Mouse (Mus musculus): ENCODE measurements around the gene Samsn1. TPM values are rescaled to one million over a fixed set of nuclear protein-coding genes. Genes with fewer than 3 reads are reported as not detected.

The Samsn1 gene
- polyA plus RNA-seq, 1 experiment from 2014 or later = 1.1 TPM

DNA sequence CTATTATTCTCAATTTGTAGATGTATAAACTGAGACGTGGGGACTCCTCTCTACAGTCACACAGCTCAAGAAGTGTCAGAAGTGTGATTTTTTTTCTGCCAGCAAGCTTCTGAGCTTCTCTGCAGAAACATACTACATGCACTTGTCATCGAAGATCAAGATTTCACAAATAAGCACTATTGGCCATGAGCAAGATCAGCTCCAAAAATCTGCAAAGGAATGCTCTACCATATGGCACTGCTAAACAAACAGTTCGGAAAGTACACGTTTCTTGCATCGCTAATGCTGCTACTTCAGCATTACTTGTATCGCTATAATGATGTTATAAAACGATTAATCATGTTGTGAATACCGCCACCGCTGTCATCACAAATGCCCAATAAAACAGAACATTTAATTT, 22.0 kb downstream of the Samsn1 start:
- H3K9ac ChIP-seq (ENCODE audit: low read depth, low read length) = no peak overlapping the region
- 66% methylated on average over 9 of the region's 9 CpGs for WGBS
- H3K36me3 ChIP-seq (ENCODE audit: control insufficient read depth, insufficient read depth) = no peaks in the 10 kb centered on the region
- H3K27ac ChIP-seq (ENCODE audit: low read depth, low read length) = no peak overlapping the region
- no peak for ATAC-seq
- TF ChIP-seq CTCF (IDR thresholded peaks at IDR 0.05; ENCODE audit: low read depth) = no peak
- no peak overlapping the region for H3K4me3 ChIP-seq (ENCODE audit: low read depth, low read length)
- no peaks in the 10 kb centered on the region for H3K27me3 ChIP-seq (replicated peaks; ENCODE audit: control insufficient read depth, insufficient read depth, low read length)
- no peaks in the 10 kb centered on the region for H3K4me1 ChIP-seq (replicated peaks; ENCODE audit: control insufficient read depth, insufficient read depth, low read length)
- H3K9me3 ChIP-seq (ENCODE audit: control insufficient read depth) = no peaks in the 10 kb centered on the region
- H3K4me2 ChIP-seq (replicated peaks; ENCODE audit: low read depth) = no peak overlapping the region

DNA sequence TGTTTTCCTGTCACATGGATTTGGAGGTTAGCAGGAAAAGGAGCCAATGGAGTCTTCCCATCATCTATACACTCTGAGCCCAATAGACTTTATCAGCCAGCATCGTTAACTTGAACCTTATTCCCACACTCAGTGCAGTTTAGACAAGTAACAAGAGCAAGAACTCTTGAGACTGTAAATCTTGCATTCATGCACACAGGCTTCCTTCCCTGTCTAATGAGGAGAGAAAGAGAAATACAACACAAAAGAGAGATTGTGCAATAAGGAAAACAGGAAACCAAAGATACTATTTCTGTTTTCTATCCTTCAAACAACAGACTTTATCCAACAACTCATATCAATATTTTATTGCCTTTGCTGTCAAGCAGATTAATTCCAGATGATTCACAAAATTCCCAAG, 31.9 kb downstream of the Samsn1 start:
- H3K9me3 ChIP-seq (ENCODE audit: control insufficient read depth) = no peaks in the 10 kb centered on the region
- H3K27ac ChIP-seq (ENCODE audit: low read depth, low read length) = no peak overlapping the region
- no peaks in the 10 kb centered on the region for H3K27me3 ChIP-seq (replicated peaks; ENCODE audit: control insufficient read depth, insufficient read depth, low read length)
- H3K4me2 ChIP-seq (replicated peaks; ENCODE audit: low read depth) = no peak overlapping the region
- ATAC-seq = no peak
- WGBS = 72% methylated on average over 1 of the region's 1 CpGs
- no peak overlapping the region for H3K9ac ChIP-seq (ENCODE audit: low read depth, low read length)
- no peaks in the 10 kb centered on the region for H3K36me3 ChIP-seq (ENCODE audit: control insufficient read depth, insufficient read depth)
- no peak for TF ChIP-seq CTCF (IDR thresholded peaks at IDR 0.05; ENCODE audit: low read depth)
- H3K4me3 ChIP-seq (ENCODE audit: low read depth, low read length) = no peak overlapping the region
- no peaks in the 10 kb centered on the region for H3K4me1 ChIP-seq (replicated peaks; ENCODE audit: control insufficient read depth, insufficient read depth, low read length)

DNA sequence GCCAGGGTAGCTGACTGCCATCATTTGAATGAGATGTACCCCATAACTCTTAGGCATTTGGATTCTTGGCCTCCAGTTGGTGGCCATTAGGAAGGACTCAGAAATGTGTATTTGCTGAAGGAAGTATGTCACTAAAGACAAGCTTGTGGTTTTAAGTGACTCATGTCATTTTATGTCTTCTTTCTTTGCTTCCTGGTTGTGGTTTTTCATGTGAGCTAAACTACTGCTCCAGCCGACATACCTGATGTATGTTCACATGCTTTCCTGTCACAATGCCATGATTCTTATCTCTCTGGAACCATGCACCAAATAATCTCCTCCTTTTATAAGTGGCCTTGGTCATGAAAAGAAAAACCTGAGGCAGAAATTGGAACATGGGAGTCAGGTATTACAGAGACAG, 38.2 kb downstream of the Samsn1 start:
- Histone ChIP-seq H3K9ac (ENCODE audit: low read depth, low read length) (no peak overlapping the region), H3K4me3 (ENCODE audit: low read depth, low read length) (no peak overlapping the region), H3K27ac (ENCODE audit: low read depth, low read length) (no peak overlapping the region), H3K27me3 (replicated peaks; ENCODE audit: control insufficient read depth, insufficient read depth, low read length) (no peaks in the 10 kb centered on the region), H3K4me1 (replicated peaks; ENCODE audit: control insufficient read depth, insufficient read depth, low read length) (no peaks in the 10 kb centered on the region), H3K9me3 (ENCODE audit: control insufficient read depth) (no peaks in the 10 kb centered on the region), H3K36me3 (ENCODE audit: control insufficient read depth, insufficient read depth) (no peaks in the 10 kb centered on the region), H3K4me2 (replicated peaks; ENCODE audit: low read depth) (no peak overlapping the region)
- ATAC-seq = no peak
- no peak for TF ChIP-seq CTCF (IDR thresholded peaks at IDR 0.05; ENCODE audit: low read depth)
- 74% methylated on average over 1 of the region's 1 CpGs for WGBS

DNA sequence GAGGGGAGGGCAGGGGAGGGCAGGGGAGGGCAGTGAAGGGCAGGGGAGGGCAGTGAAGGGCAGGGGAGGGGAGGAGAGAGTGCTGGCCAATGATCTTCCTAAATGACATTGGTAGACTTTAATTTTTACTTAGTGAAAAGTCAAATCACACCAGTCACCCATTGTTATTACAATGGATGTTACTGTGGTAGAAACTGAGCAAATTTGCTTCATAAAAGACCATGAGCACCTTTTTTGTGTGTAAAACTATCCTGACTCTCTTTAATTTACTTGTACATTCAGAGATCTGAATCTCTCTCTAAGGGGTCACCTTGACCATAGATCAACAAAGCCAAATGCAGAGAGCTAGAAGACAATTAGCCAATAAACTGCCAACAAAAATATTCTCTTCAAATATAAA, 42.7 kb downstream of the Samsn1 start:
- no peak overlapping the region for H3K9ac ChIP-seq (ENCODE audit: low read depth, low read length)
- H3K9me3 ChIP-seq (ENCODE audit: control insufficient read depth) = no peaks in the 10 kb centered on the region
- H3K4me3 ChIP-seq (ENCODE audit: low read depth, low read length) = no peak overlapping the region
- H3K4me2 ChIP-seq (replicated peaks; ENCODE audit: low read depth) = no peak overlapping the region
- no peak overlapping the region for H3K27ac ChIP-seq (ENCODE audit: low read depth, low read length)
- H3K36me3 ChIP-seq (ENCODE audit: control insufficient read depth, insufficient read depth) = no peaks in the 10 kb centered on the region
- H3K4me1 ChIP-seq (replicated peaks; ENCODE audit: control insufficient read depth, insufficient read depth, low read length) = no peaks in the 10 kb centered on the region
- TF ChIP-seq CTCF (IDR thresholded peaks at IDR 0.05; ENCODE audit: low read depth) = no peak
- ATAC-seq = no peak
- H3K27me3 ChIP-seq (replicated peaks; ENCODE audit: control insufficient read depth, insufficient read depth, low read length) = no peaks in the 10 kb centered on the region

DNA sequence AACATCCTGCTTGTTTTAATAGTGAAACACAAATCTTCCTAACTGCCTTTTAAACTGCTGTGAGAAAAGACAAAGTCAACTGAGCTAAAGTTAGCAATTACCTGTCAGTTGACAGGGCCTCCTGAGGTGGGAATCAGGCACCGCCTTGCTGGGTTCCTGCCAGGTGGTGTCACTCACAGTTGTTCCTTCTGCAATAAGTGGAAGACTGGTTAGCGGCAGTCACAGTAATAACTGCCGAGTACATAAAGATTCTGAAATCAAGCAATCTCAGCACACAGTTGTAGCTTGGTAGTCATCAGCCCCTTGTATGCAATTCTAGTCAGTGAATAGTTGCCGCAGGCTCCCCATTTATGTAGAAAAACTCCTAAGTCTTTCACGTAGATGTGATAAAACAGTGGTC, 44.3 kb downstream of the Samsn1 start:
- no peak for TF ChIP-seq CTCF (IDR thresholded peaks at IDR 0.05; ENCODE audit: low read depth)
- no peak overlapping the region for H3K4me2 ChIP-seq (replicated peaks; ENCODE audit: low read depth)
- H3K4me1 ChIP-seq (replicated peaks; ENCODE audit: control insufficient read depth, insufficient read depth, low read length) = no peaks in the 10 kb centered on the region
- WGBS = 74% methylated on average over 5 of the region's 5 CpGs
- H3K36me3 ChIP-seq (ENCODE audit: control insufficient read depth, insufficient read depth) = no peaks in the 10 kb centered on the region
- no peak overlapping the region for H3K27ac ChIP-seq (ENCODE audit: low read depth, low read length)
- H3K4me3 ChIP-seq (ENCODE audit: low read depth, low read length) = no peak overlapping the region
- no peak overlapping the region for H3K9ac ChIP-seq (ENCODE audit: low read depth, low read length)
- H3K27me3 ChIP-seq (replicated peaks; ENCODE audit: control insufficient read depth, insufficient read depth, low read length) = no peaks in the 10 kb centered on the region
- ATAC-seq = no peak
- H3K9me3 ChIP-seq (ENCODE audit: control insufficient read depth) = no peaks in the 10 kb centered on the region

DNA sequence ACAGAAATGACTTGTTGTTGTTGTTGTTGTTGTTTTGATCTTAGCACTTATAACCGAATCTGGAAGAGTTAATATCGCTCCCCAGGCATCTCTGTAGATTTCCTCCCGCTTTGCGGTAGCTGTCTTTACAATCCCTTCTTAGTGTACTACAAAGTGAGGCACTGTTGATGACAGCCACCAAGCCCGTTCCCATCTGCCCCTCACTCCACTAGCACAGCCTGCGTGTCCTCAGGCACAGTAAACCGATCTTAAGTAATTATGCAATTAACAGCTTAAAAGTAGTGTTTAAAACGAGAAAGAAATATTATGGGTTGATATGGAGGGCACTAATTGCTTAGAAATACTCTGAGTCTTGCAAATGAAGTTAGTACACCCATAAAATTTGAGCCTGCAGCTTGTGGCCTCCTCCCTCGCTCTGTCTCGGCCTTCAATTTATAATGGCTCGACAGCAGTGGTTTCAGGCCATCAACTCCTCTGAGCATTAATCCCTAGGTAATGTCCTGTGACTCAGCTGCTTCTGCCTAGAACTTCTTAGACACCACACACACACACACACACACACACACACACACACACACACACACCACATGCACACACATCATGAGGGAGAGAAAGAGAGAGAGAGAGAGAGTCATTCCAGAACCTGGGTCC, 46.3 kb downstream of the Samsn1 start:
- Histone ChIP-seq H3K36me3 (ENCODE audit: control insufficient read depth, insufficient read depth) (no peaks in the 10 kb centered on the region), H3K4me3 (ENCODE audit: low read depth, low read length) (no peak overlapping the region), H3K9me3 (ENCODE audit: control insufficient read depth) (no peaks in the 10 kb centered on the region), H3K9ac (ENCODE audit: low read depth, low read length) (no peak overlapping the region), H3K27ac (ENCODE audit: low read depth, low read length) (no peak overlapping the region), H3K27me3 (replicated peaks; ENCODE audit: control insufficient read depth, insufficient read depth, low read length) (no peaks in the 10 kb centered on the region), H3K4me2 (replicated peaks; ENCODE audit: low read depth) (no peak overlapping the region), H3K4me1 (replicated peaks; ENCODE audit: control insufficient read depth, insufficient read depth, low read length) (no peaks in the 10 kb centered on the region)
- ATAC-seq = no peak
- 85% methylated on average over 11 of the region's 11 CpGs for WGBS
- no peak for TF ChIP-seq CTCF (IDR thresholded peaks at IDR 0.05; ENCODE audit: low read depth)
